In genomic region chr4:116685402-116686061, GRCm38 (mm10) we compare ENCODE assay signal across 8 mouse cellular contexts. TPM values are rescaled to one million over a fixed set of nuclear protein-coding genes. Genes with fewer than 3 reads are reported as not detected.
A peak's percentile ranks its signal among the peaks of the same experiment; 100 is the strongest.
DNase-seq lines count a peak whose midpoint lies in the region; ATAC-seq lines count a peak whose summit lies in the region.

Prdx1 (plus strand) TSS chr4:116685544.

- H3K4me2 ChIP-seq in intestine, embryonic 14.5 days (ENCODE audit: low read length): peak within 1 kb of the TSS; percentile 73

- no peaks in the 10 kb centered on the region for H3K27me3 ChIP-seq in intestine, embryonic 14.5 days (replicated peaks; ENCODE audit: control insufficient read depth, insufficient read depth, low read length)

- H3K36me3 ChIP-seq in intestine, embryonic 14.5 days (ENCODE audit: control insufficient read depth, insufficient read depth, low read length): peaks cover 33% of the 10 kb centered on the region

- no peaks in the 10 kb centered on the region for H3K9me3 ChIP-seq in intestine, embryonic 14.5 days (ENCODE audit: control insufficient read depth, low read length)

- peak within 1 kb of the TSS; percentile 74 for H3K4me3 ChIP-seq in intestine, embryonic 14.5 days (ENCODE audit: low read depth, low read length)

- peak; percentile 96 to 100 for DNase-seq in adrenal gland, adult (ENCODE audit: inconsistent age in 2 of 2, low spot score in 1 of 2)
- peak; percentile 95 for DNase-seq in embryo, embryonic 10.5 days (ENCODE audit: low spot score)
- DNase-seq in gastrocnemius, postnatal 25 days: peak; percentile 93
- peak; percentile 100 for DNase-seq in intestine, embryonic 14.5 days (ENCODE audit: low spot score)
- DNase-seq in left cerebral cortex, postnatal 14 days (ENCODE audit: low spot score in 2 of 2): peak; percentile 88 to 95
- peak; percentile 95 for DNase-seq in mesoderm, embryonic 11.5 days (ENCODE audit: low read depth, low spot score)
- peak; percentile 80 for DNase-seq in right cerebral cortex, postnatal 36 days (ENCODE audit: low spot score in 2 of 2)
- DNase-seq in yolk sac, embryonic 10.5 days (ENCODE audit: low spot score): peak; percentile 96

- peak within 1 kb of the TSS; percentile 82 for H3K9ac ChIP-seq in intestine, embryonic 14.5 days (ENCODE audit: low read length)

- under 1% methylated on average over 55 of the region's 56 CpGs for WGBS in intestine, embryonic 14.5 days

- peak; percentile 97 for ATAC-seq in intestine, embryonic 14.5 days (replicated peaks; ENCODE audit: low FRiP score, low TSS enrichment, low read depth)

- peaks cover 14% of the 10 kb centered on the region for H3K4me1 ChIP-seq in intestine, embryonic 14.5 days (replicated peaks; ENCODE audit: control insufficient read depth, insufficient read depth, low read length)

- peak within 1 kb of the TSS; percentile 97 for H3K27ac ChIP-seq in intestine, embryonic 14.5 days (ENCODE audit: low read depth)

- intact Hi-C loops in left cerebral cortex, postnatal 14 days (cut with DNase I): loop anchor here (5.0 kb wide), 1 partner anchor 38 kb away; no protein-coding TSS in a partner anchor

RNA-seq across cellular contexts. Expression of gene Prdx1, which starts in this region (rescaled TPM):
- 100 to 1,000 TPM; 229 to 254 TPM for total RNA-seq in gastrocnemius, postnatal 25 days (2021)
- polyA plus RNA-seq in intestine, embryonic 14.5 days (2014; fragmentation: Nextera tagmentation; extraction: Ambion mirVana): 1,268 and 1,288 TPM in 2 replicates
- 100 to 1,000 TPM; 163 to 170 TPM for total RNA-seq in left cerebral cortex, postnatal 14 days (2021)

Comparison
In these comparisons a context has a peak if more than half of its experiments do, and no peak if none do; other contexts are left out.
1. Peak in every context shown above with its lines: DNase-seq, ATAC-seq, H3K4me3 ChIP-seq and H3K27ac ChIP-seq.